20 mouse cellular contexts compared by ENCODE assay signal in the genomic region with DNA sequence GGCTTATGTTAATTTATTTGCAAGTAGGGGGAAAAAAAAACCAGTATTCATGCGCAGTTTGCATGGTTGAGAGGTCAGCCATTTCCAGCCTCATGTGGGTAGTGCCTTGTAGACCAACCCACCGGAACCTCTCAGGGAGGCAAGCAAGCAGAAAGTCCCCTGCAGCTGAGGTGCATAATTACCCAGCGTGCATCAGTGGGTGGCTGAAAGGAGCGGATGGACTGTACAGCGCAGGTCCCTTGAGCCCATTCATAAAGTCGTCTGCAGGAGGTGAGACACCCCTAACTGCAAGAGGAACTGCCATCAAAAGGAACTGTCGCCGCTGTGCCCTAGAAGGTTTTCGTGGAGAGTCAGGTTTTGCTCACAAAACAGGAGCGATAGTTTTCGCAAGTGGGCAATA.
DNase-seq lines count a peak whose midpoint lies in the region; ATAC-seq lines count a peak whose summit lies in the region.
"Had no signal": no experiment of that assay in that cellular context is flagged by ENCODE, and none has a peak within 500 bp of the region (broad histone marks: within the 10 kb centered on the region; RNA-seq: fewer than 3 reads in every experiment).

No protein-coding gene starts in this region.

- no peaks in the 10 kb centered on the region for H3K4me1 ChIP-seq in hindbrain, embryonic 12.5 days
- peaks cover 4% of the 10 kb centered on the region; the same call in 1 of the 2 replicates for H3K4me1 ChIP-seq in hindbrain, embryonic 10.5 days (replicated peaks)
- peaks cover 9% of the 10 kb centered on the region for H3K4me1 ChIP-seq in kidney, embryonic 15.5 days

- no peak overlapping the region for H3K4me2 ChIP-seq in hindbrain, embryonic 12.5 days (replicated peaks)
- peak overlapping the region; percentile 33; the same call in 1 of the 2 replicates for H3K4me2 ChIP-seq in kidney, embryonic 15.5 days
- H3K4me2 ChIP-seq: embryonic facial prominence, embryonic 13.5 days; limb, embryonic 15.5 days; lung, embryonic 14.5 days; neural tube, embryonic 13.5 days had no signal

- H3K27ac ChIP-seq in hindbrain, embryonic 12.5 days = no peak overlapping the region
- no peak overlapping the region for H3K27ac ChIP-seq in hindbrain, embryonic 10.5 days
- peak overlapping the region; percentile 54; the same call in 1 of the 2 replicates for H3K27ac ChIP-seq in kidney, embryonic 15.5 days
- H3K27ac ChIP-seq: embryonic facial prominence, embryonic 13.5 days; gastrocnemius, adult 2 months; left cerebral cortex, adult 2 months; limb, embryonic 15.5 days; liver, embryonic 14.5 days; neural tube, embryonic 13.5 days had no signal

- peak; percentile 22; the same call in 1 of the 2 replicates for ATAC-seq in hindbrain, embryonic 12.5 days (ENCODE audit: low FRiP score)
- ATAC-seq in kidney, embryonic 15.5 days (replicated peaks; ENCODE audit: low FRiP score) = peak; percentile 88
- ATAC-seq: CD4-positive, CD25-positive, alpha-beta regulatory T cell, adult 4 months; forebrain, embryonic 14.5 days had no signal

- no peak overlapping the region for H3K9ac ChIP-seq in hindbrain, embryonic 12.5 days
- no peak overlapping the region for H3K9ac ChIP-seq in kidney, embryonic 15.5 days
- H3K9ac ChIP-seq: embryonic facial prominence, embryonic 13.5 days; limb, embryonic 15.5 days; liver, embryonic 14.5 days; lung, embryonic 14.5 days; neural tube, embryonic 13.5 days had no signal

- H3K4me3 ChIP-seq in hindbrain, embryonic 12.5 days = no peak overlapping the region
- H3K4me3 ChIP-seq in hindbrain, embryonic 10.5 days = no peak overlapping the region
- H3K4me3 ChIP-seq in kidney, embryonic 15.5 days (replicated peaks) = 0 out of 2 replicates have a peak overlapping the region, but pooled peaks have one; percentile 6
- H3K4me3 ChIP-seq: embryonic facial prominence, embryonic 13.5 days; gastrocnemius, adult 2 months; left cerebral cortex, adult 2 months; limb, embryonic 15.5 days; neural tube, embryonic 13.5 days had no signal

- no peaks in the 10 kb centered on the region for H3K9me3 ChIP-seq in hindbrain, embryonic 12.5 days (replicated peaks)
- no peaks in the 10 kb centered on the region for H3K9me3 ChIP-seq in hindbrain, embryonic 10.5 days
- H3K9me3 ChIP-seq in kidney, embryonic 15.5 days (replicated peaks) = no peaks in the 10 kb centered on the region
- H3K9me3 ChIP-seq: embryonic facial prominence, embryonic 13.5 days; limb, embryonic 15.5 days; neural tube, embryonic 13.5 days had no signal

- WGBS in hindbrain, embryonic 12.5 days = 58% methylated on average over 11 of the region's 11 CpGs
- WGBS in hindbrain, embryonic 10.5 days = 71% methylated on average over 11 of the region's 11 CpGs
- WGBS in kidney, embryonic 15.5 days = 65% methylated on average over 11 of the region's 11 CpGs

- no peak for DNase-seq in hindbrain, embryonic 10.5 days (ENCODE audit: low spot score)
- peak; percentile 37 for DNase-seq in kidney, adult 11 months
- DNase-seq in kidney, postnatal 36 days = peak; percentile 19 to 51
- DNase-seq in cerebellum, adult 9-11 months = no peak
- DNase-seq in heart, postnatal 36 days = no peak
- DNase-seq: cerebellum, adult 11-12 months; cerebellum, postnatal 14 days; gastrocnemius, adult 2 months; left cerebral cortex, postnatal 4 days; lung, embryonic 14.5 days; midbrain, embryonic 14.5 days had no signal

- no peaks in the 10 kb centered on the region for H3K27me3 ChIP-seq in hindbrain, embryonic 12.5 days
- H3K27me3 ChIP-seq in hindbrain, embryonic 10.5 days (ENCODE audit: insufficient read depth, poor library complexity, severe bottlenecking) = no peaks in the 10 kb centered on the region
- H3K27me3 ChIP-seq in kidney, embryonic 15.5 days = no peaks in the 10 kb centered on the region
- H3K27me3 ChIP-seq: embryonic facial prominence, embryonic 13.5 days; limb, embryonic 15.5 days; neural tube, embryonic 13.5 days had no signal

- intact Hi-C loops in heart, postnatal 36 days (cut with DNase I) = no loop called here

- no peaks in the 10 kb centered on the region for H3K36me3 ChIP-seq in hindbrain, embryonic 12.5 days
- H3K36me3 ChIP-seq in hindbrain, embryonic 10.5 days = no peaks in the 10 kb centered on the region
- no peaks in the 10 kb centered on the region for H3K36me3 ChIP-seq in kidney, embryonic 15.5 days
- H3K36me3 ChIP-seq: embryonic facial prominence, embryonic 13.5 days; limb, embryonic 15.5 days; neural tube, embryonic 13.5 days had no signal

Comparison
In these comparisons a context has a peak if more than half of its experiments do, and no peak if none do; other contexts are left out.
1. DNase-seq: peak in kidney, adult 11 months (single experiment) and kidney, postnatal 36 days (2 of 2); none in hindbrain, embryonic 10.5 days (single experiment), cerebellum, adult 9-11 months (single experiment) and heart, postnatal 36 days (0 of 2).